Mouse (Mus musculus): ENCODE results near the gene H6pd. TPM values are rescaled to one million over a fixed set of nuclear protein-coding genes. Genes with fewer than 3 reads are reported as not detected.

The H6pd gene
- 2.1 and 2.8 TPM in 2 replicates for polyA plus RNA-seq (2014; fragmentation: Nextera tagmentation; extraction: Ambion mirVana)

GRCm38 (mm10) chr4:150008853-150009586, at the start of gene H6pd:
TSS of gene H6pd (minus strand) at chr4:150009023.
- peak within 1 kb of the TSS; percentile 53 for H3K4me3 ChIP-seq (ENCODE audit: low read depth, low read length)
- H3K27ac ChIP-seq (ENCODE audit: low read depth, low read length), result peak within 1 kb of the TSS; percentile 79
- H3K4me2 ChIP-seq (replicated peaks; ENCODE audit: low read depth, low read length), result peak within 1 kb of the TSS; percentile 67
- no peaks in the 10 kb centered on the region for H3K4me1 ChIP-seq (replicated peaks; ENCODE audit: control insufficient read depth, insufficient read depth, low read length)
- no peaks in the 10 kb centered on the region for H3K9me3 ChIP-seq (ENCODE audit: control insufficient read depth, low read length)
- 7% methylated on average over 43 of the region's 52 CpGs for WGBS
- H3K27me3 ChIP-seq (ENCODE audit: control insufficient read depth, insufficient read depth, low read length), result no peaks in the 10 kb centered on the region
- H3K9ac ChIP-seq (ENCODE audit: low read depth, low read length), result peak within 1 kb of the TSS; percentile 70
- H3K36me3 ChIP-seq (ENCODE audit: control insufficient read depth, insufficient read depth, low read length), result no peaks in the 10 kb centered on the region
- ATAC-seq (ENCODE audit: low FRiP score), result peak; percentile 92
- peak; percentile 95 for DNase-seq (ENCODE audit: low spot score)

GRCm38 (mm10) chr4:150057722-150058121, 48.9 kb upstream of the H6pd start:
- WGBS, result 93% methylated on average over 12 of the region's 12 CpGs
- no peaks in the 10 kb centered on the region for H3K36me3 ChIP-seq (ENCODE audit: control insufficient read depth, insufficient read depth, low read length)

GRCm38 (mm10) chr4:150056171-150056570, 47.3 kb upstream of the H6pd start:
- 88% methylated on average over 7 of the region's 7 CpGs for WGBS
- Histone ChIP-seq H3K4me3 (ENCODE audit: low read depth, low read length) (no peak overlapping the region), H3K27ac (ENCODE audit: low read depth, low read length) (no peak overlapping the region), H3K9ac (ENCODE audit: low read depth, low read length) (no peak overlapping the region), H3K36me3 (ENCODE audit: control insufficient read depth, insufficient read depth, low read length) (no peaks in the 10 kb centered on the region), H3K9me3 (ENCODE audit: control insufficient read depth, low read length) (no peaks in the 10 kb centered on the region), H3K4me2 (replicated peaks; ENCODE audit: low read depth, low read length) (no peak overlapping the region), H3K4me1 (replicated peaks; ENCODE audit: control insufficient read depth, insufficient read depth, low read length) (no peaks in the 10 kb centered on the region), H3K27me3 (ENCODE audit: control insufficient read depth, insufficient read depth, low read length) (no peaks in the 10 kb centered on the region)
- DNase-seq (ENCODE audit: low spot score), result no peak
- no peak for ATAC-seq (ENCODE audit: low FRiP score)

More at GRCm38 (mm10) chr4:150057722-150058121, 48.9 kb upstream of the H6pd start:
- H3K27ac ChIP-seq (ENCODE audit: low read depth, low read length), result no peak overlapping the region
- H3K9me3 ChIP-seq (ENCODE audit: control insufficient read depth, low read length), result no peaks in the 10 kb centered on the region
- H3K9ac ChIP-seq (ENCODE audit: low read depth, low read length), result no peak overlapping the region
- H3K4me1 ChIP-seq (replicated peaks; ENCODE audit: control insufficient read depth, insufficient read depth, low read length), result no peaks in the 10 kb centered on the region
- H3K4me2 ChIP-seq (replicated peaks; ENCODE audit: low read depth, low read length), result no peak overlapping the region
- ATAC-seq (ENCODE audit: low FRiP score), result no peak
- no peak for DNase-seq (ENCODE audit: low spot score)
- H3K27me3 ChIP-seq (ENCODE audit: control insufficient read depth, insufficient read depth, low read length), result no peaks in the 10 kb centered on the region
- no peak overlapping the region for H3K4me3 ChIP-seq (ENCODE audit: low read depth, low read length)

GRCm38 (mm10) chr4:150052380-150052779, 43.6 kb upstream of the H6pd start:
- no peak overlapping the region for H3K9ac ChIP-seq (ENCODE audit: low read depth, low read length)
- no peaks in the 10 kb centered on the region for H3K36me3 ChIP-seq (ENCODE audit: control insufficient read depth, insufficient read depth, low read length)
- H3K4me1 ChIP-seq (replicated peaks; ENCODE audit: control insufficient read depth, insufficient read depth, low read length), result peaks cover 12% of the 10 kb centered on the region
- 94% methylated on average over 3 of the region's 3 CpGs for WGBS
- peaks cover 26% of the 10 kb centered on the region for H3K27me3 ChIP-seq (ENCODE audit: control insufficient read depth, insufficient read depth, low read length)
- no peak overlapping the region for H3K4me2 ChIP-seq (replicated peaks; ENCODE audit: low read depth, low read length)
- H3K9me3 ChIP-seq (ENCODE audit: control insufficient read depth, low read length), result no peaks in the 10 kb centered on the region
- DNase-seq (ENCODE audit: low spot score) (no peak), ATAC-seq (ENCODE audit: low FRiP score) (no peak)
- H3K27ac ChIP-seq (ENCODE audit: low read depth, low read length), result no peak overlapping the region
- H3K4me3 ChIP-seq (ENCODE audit: low read depth, low read length), result no peak overlapping the region

- no peaks in the 10 kb centered on the region for H3K36me3 ChIP-seq (ENCODE audit: control insufficient read depth, insufficient read depth, low read length)
- no peak overlapping the region for H3K4me2 ChIP-seq (replicated peaks; ENCODE audit: low read depth, low read length)
- H3K27me3 ChIP-seq (ENCODE audit: control insufficient read depth, insufficient read depth, low read length), result peaks cover 28% of the 10 kb centered on the region
- no peak overlapping the region for H3K4me3 ChIP-seq (ENCODE audit: low read depth, low read length)
- ATAC-seq (ENCODE audit: low FRiP score) (no peak), DNase-seq (ENCODE audit: low spot score) (no peak)
- H3K9me3 ChIP-seq (ENCODE audit: control insufficient read depth, low read length), result no peaks in the 10 kb centered on the region
- H3K4me1 ChIP-seq (replicated peaks; ENCODE audit: control insufficient read depth, insufficient read depth, low read length), result peaks cover 12% of the 10 kb centered on the region
- 74% methylated on average over 8 of the region's 8 CpGs for WGBS
- H3K27ac ChIP-seq (ENCODE audit: low read depth, low read length), result no peak overlapping the region
- H3K9ac ChIP-seq (ENCODE audit: low read depth, low read length), result no peak overlapping the region
Observed at GRCm38 (mm10) chr4:150051514-150051913, 42.7 kb upstream of the H6pd start.

- no peak for DNase-seq (ENCODE audit: low spot score)
- Histone ChIP-seq H3K4me1 (replicated peaks; ENCODE audit: control insufficient read depth, insufficient read depth, low read length) (peaks cover 12% of the 10 kb centered on the region), H3K27me3 (ENCODE audit: control insufficient read depth, insufficient read depth, low read length) (peaks cover 30% of the 10 kb centered on the region), H3K9me3 (ENCODE audit: control insufficient read depth, low read length) (no peaks in the 10 kb centered on the region), H3K4me3 (ENCODE audit: low read depth, low read length) (no peak overlapping the region), H3K9ac (ENCODE audit: low read depth, low read length) (no peak overlapping the region), H3K36me3 (ENCODE audit: control insufficient read depth, insufficient read depth, low read length) (no peaks in the 10 kb centered on the region), H3K27ac (ENCODE audit: low read depth, low read length) (no peak overlapping the region), H3K4me2 (replicated peaks; ENCODE audit: low read depth, low read length) (no peak overlapping the region)
- WGBS, result 24% methylated on average over 13 of the region's 13 CpGs
- no peak for ATAC-seq (ENCODE audit: low FRiP score)
Observed at GRCm38 (mm10) chr4:150049564-150050226, 40.9 kb upstream of the H6pd start.

GRCm38 (mm10) chr4:150049157-150049513, 40.3 kb upstream of the H6pd start:
- Histone ChIP-seq H3K4me2 (replicated peaks; ENCODE audit: low read depth, low read length) (peak overlapping the region; percentile 85), H3K36me3 (ENCODE audit: control insufficient read depth, insufficient read depth, low read length) (no peaks in the 10 kb centered on the region), H3K4me1 (replicated peaks; ENCODE audit: control insufficient read depth, insufficient read depth, low read length) (peaks cover 12% of the 10 kb centered on the region), H3K9me3 (ENCODE audit: control insufficient read depth, low read length) (no peaks in the 10 kb centered on the region), H3K27me3 (ENCODE audit: control insufficient read depth, insufficient read depth, low read length) (peaks cover 30% of the 10 kb centered on the region), H3K4me3 (ENCODE audit: low read depth, low read length) (peak overlapping the region; percentile 44), H3K9ac (ENCODE audit: low read depth, low read length) (no peak overlapping the region; the same call in 1 of the 2 replicates), H3K27ac (ENCODE audit: low read depth, low read length) (no peak overlapping the region)
- ATAC-seq (ENCODE audit: low FRiP score), result no peak
- no peak for DNase-seq (ENCODE audit: low spot score)
- 19% methylated on average over 15 of the region's 15 CpGs for WGBS

- Histone ChIP-seq H3K4me1 (replicated peaks; ENCODE audit: control insufficient read depth, insufficient read depth, low read length) (peaks cover 12% of the 10 kb centered on the region), H3K4me3 (ENCODE audit: low read depth, low read length) (peak overlapping the region; percentile 44), H3K27ac (ENCODE audit: low read depth, low read length) (no peak overlapping the region), H3K4me2 (replicated peaks; ENCODE audit: low read depth, low read length) (peak overlapping the region; percentile 85), H3K9me3 (ENCODE audit: control insufficient read depth, low read length) (no peaks in the 10 kb centered on the region), H3K27me3 (ENCODE audit: control insufficient read depth, insufficient read depth, low read length) (peaks cover 30% of the 10 kb centered on the region), H3K36me3 (ENCODE audit: control insufficient read depth, insufficient read depth, low read length) (no peaks in the 10 kb centered on the region), H3K9ac (ENCODE audit: low read depth, low read length) (peak overlapping the region; percentile 42)
- DNase-seq (ENCODE audit: low spot score) (peak; percentile 65), ATAC-seq (ENCODE audit: low FRiP score) (0 out of 2 replicates have a peak, but pooled peaks have one; percentile 25)
- WGBS, result under 1% methylated on average over 49 of the region's 49 CpGs
Observed at GRCm38 (mm10) chr4:150048478-150049156, 39.8 kb upstream of the H6pd start.
